Mouse (Mus musculus) CD8-positive naive resting alpha-beta T cell, adult 2 months (primary cell): ENCODE data around the gene 5730596B20Rik.

Experiments used
- DNase-seq, 2 experiments: peaks; one replicate each; pipeline ENCODE4 v3.0.0; 2022; ENCODE audit warnings: low read depth in 2 of 2, low spot score in 2 of 2

Gene 5730596B20Rik

GRCm38 (mm10) chr6:52177061-52177735, at the start of gene 5730596B20Rik:
Gene 5730596B20Rik, plus strand, starts transcription at chr6:52177498.
- DNase-seq = no peak

- no peak for DNase-seq
These were observed 39.3 kb upstream of the 5730596B20Rik start for GRCm38 (mm10) chr6:52137841-52138535.

- no peak for DNase-seq
These were observed 38.7 kb upstream of the 5730596B20Rik start for GRCm38 (mm10) chr6:52138576-52138975.

- DNase-seq = no peak
These were observed 38.2 kb upstream of the 5730596B20Rik start for GRCm38 (mm10) chr6:52139115-52139514.

GRCm38 (mm10) chr6:52150401-52150966, 26.8 kb upstream of the 5730596B20Rik start:
- no peak for DNase-seq

- DNase-seq = no peak
These were observed 25.7 kb upstream of the 5730596B20Rik start for GRCm38 (mm10) chr6:52151571-52151970.

GRCm38 (mm10) chr6:52152226-52153193, 24.8 kb upstream of the 5730596B20Rik start:
- no peak for DNase-seq

- no peak for DNase-seq
These were observed 24.0 kb upstream of the 5730596B20Rik start for GRCm38 (mm10) chr6:52153270-52153669.

GRCm38 (mm10) chr6:52154044-52154443, 23.3 kb upstream of the 5730596B20Rik start:
- no peak for DNase-seq

- no peak for DNase-seq
These were observed 21.8 kb upstream of the 5730596B20Rik start for GRCm38 (mm10) chr6:52155471-52155870.

- DNase-seq = no peak
These were observed 20.6 kb upstream of the 5730596B20Rik start for GRCm38 (mm10) chr6:52156551-52157200.

GRCm38 (mm10) chr6:52157466-52158275, 19.6 kb upstream of the 5730596B20Rik start:
- DNase-seq = no peak

- peak; percentile 14 to 28 for DNase-seq
These were observed 18.8 kb upstream of the 5730596B20Rik start, which contains the start of gene Hoxa1 for GRCm38 (mm10) chr6:52158276-52159051. Gene Hoxa1, minus strand, starts transcription at chr6:52158317.

GRCm38 (mm10) chr6:52159164-52159761, 18.0 kb upstream of the 5730596B20Rik start:
- no peak for DNase-seq

GRCm38 (mm10) chr6:52159979-52160378, 17.3 kb upstream of the 5730596B20Rik start:
- no peak for DNase-seq

- DNase-seq = no peak
These were observed 16.6 kb upstream of the 5730596B20Rik start for GRCm38 (mm10) chr6:52160511-52161335.

- no peak for DNase-seq
These were observed 15.8 kb upstream of the 5730596B20Rik start for GRCm38 (mm10) chr6:52161336-52162092.
